In genomic region chr19:40325381-40325780, GRCm38 (mm10) we compare ENCODE assay signal across 13 mouse cellular contexts.
"Had no signal": no experiment of that assay in that cellular context is flagged by ENCODE, and none has a peak within 500 bp of the region (broad histone marks: within the 10 kb centered on the region; RNA-seq: fewer than 3 reads in every experiment).

No protein-coding gene starts in this region.

- H3K27me3 ChIP-seq: liver, embryonic 15.5 days; midbrain, embryonic 13.5 days; neural tube, embryonic 12.5 days had no signal

- H3K4me3 ChIP-seq: left cerebral cortex, adult 2 months; limb, embryonic 10.5 days; liver, embryonic 15.5 days; midbrain, embryonic 13.5 days; neural tube, embryonic 12.5 days had no signal

- H3K4me1 ChIP-seq: limb, embryonic 10.5 days; liver, embryonic 15.5 days; midbrain, embryonic 13.5 days; neural tube, embryonic 12.5 days had no signal

- H3K9ac ChIP-seq: liver, embryonic 15.5 days; midbrain, embryonic 13.5 days; neural tube, embryonic 12.5 days had no signal

- ATAC-seq: intestine, postnatal 0 days; lung, postnatal 0 days; midbrain, embryonic 13.5 days had no signal

- H3K9me3 ChIP-seq: limb, embryonic 10.5 days; liver, embryonic 15.5 days; midbrain, embryonic 13.5 days; neural tube, embryonic 12.5 days had no signal

- H3K4me2 ChIP-seq: liver, embryonic 11.5 days; liver, embryonic 15.5 days; midbrain, embryonic 13.5 days; neural tube, embryonic 12.5 days had no signal

- H3K27ac ChIP-seq: left cerebral cortex, adult 2 months; limb, embryonic 10.5 days; liver, embryonic 15.5 days; midbrain, embryonic 13.5 days; neural tube, embryonic 12.5 days had no signal

- DNase-seq: kidney, postnatal 4 days; lung, adult 2 months; lung, postnatal 36 days; right cerebral cortex, postnatal 14 days; thymus, postnatal 36 days had no signal
